Mouse (Mus musculus) myocyte (in vitro differentiated cells): ENCODE measurements around the gene Rnf34.

ENCODE experiments used
- E2F4 ChIP-seq: IDR thresholded peaks from one replicate; pipeline ENCODE4 v1.6.1; 2011; ENCODE audit warnings: mild to moderate bottlenecking, control low read depth, moderate library complexity; ENCODE audit not compliant: insufficient read depth
- MAX ChIP-seq: IDR thresholded peaks from one replicate; pipeline ENCODE4 v1.6.1; 2011; ENCODE audit warnings: low read depth, mild to moderate bottlenecking, control low read depth
- POLR2A ChIP-seq: IDR thresholded peaks from one replicate; pipeline ENCODE4 v1.6.1; 2011; ENCODE audit warnings: low read depth, mild to moderate bottlenecking, control low read depth, moderate library complexity; ENCODE audit not compliant: insufficient read length
- POLR2AphosphoS2 ChIP-seq: IDR thresholded peaks from one replicate; pipeline ENCODE4 v1.6.1; 2011; ENCODE audit warnings: low read depth, control low read depth; ENCODE audit not compliant: insufficient read length
- TCF3 ChIP-seq: IDR thresholded peaks from one replicate; pipeline ENCODE4 v1.6.1; 2011; ENCODE audit warnings: low read depth, control low read depth; ENCODE audit not compliant: insufficient read length

DNA sequence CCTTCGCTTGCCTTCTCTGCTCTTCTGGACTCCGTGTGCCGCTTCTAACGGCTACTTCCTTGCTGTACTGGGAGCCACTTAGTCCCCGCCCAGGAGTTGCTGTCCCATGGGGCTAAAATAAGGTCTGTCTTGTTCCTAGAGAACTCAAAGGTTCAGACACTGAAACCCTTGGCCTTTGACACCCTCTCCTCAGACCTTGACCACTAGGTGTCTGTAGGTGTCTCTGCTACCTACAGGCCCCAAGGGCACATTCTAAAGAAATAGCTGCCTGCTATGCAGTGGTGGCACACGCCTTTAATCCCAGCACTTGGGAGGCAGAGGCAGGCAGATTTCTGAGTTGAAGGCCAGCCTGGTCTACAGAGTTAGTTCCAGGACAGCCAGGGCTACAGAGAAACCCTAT, 66.3 kb downstream of the Rnf34 start:
- TF ChIP-seq POLR2A = no peak
- TF ChIP-seq MAX = no peak
- TF ChIP-seq TCF3 = no peak
- TF ChIP-seq E2F4 = no peak
- no peak for TF ChIP-seq POLR2AphosphoS2
